Mouse (Mus musculus): ENCODE measurements around the gene Pafah1b1. TPM values are rescaled to one million over a fixed set of nuclear protein-coding genes. Genes with fewer than 3 reads are reported as not detected.

The Pafah1b1 gene
- total RNA-seq, 2 experiments from 2014 or later = 200 to 201 TPM

GRCm38 (mm10) chr11:74666776-74667581, 57.5 kb downstream of the Pafah1b1 start:
- no peak for DNase-seq
- intact Hi-C loops (cut with DNase I) = no loop called here

DNA sequence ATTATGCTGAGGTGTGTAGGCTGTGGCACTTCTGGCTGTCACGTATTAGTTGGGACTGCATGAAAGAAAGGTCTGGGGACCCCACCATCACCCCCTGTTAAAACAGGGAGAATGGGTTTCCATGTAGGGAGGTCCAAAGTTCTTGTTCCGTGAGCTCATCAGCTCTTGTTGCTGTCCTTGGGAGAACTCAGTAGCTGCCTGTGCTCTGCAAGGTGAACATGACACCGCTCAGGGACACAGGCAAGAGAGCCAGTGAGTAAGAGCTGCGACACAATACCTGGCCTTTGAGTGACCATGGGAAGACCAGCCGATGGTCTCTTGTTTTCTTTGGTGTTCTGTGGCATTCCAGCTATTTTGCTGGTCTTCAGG, 58.2 kb downstream of the Pafah1b1 start:
- intact Hi-C loops (cut with DNase I) = no loop called here
- DNase-seq = no peak

DNA sequence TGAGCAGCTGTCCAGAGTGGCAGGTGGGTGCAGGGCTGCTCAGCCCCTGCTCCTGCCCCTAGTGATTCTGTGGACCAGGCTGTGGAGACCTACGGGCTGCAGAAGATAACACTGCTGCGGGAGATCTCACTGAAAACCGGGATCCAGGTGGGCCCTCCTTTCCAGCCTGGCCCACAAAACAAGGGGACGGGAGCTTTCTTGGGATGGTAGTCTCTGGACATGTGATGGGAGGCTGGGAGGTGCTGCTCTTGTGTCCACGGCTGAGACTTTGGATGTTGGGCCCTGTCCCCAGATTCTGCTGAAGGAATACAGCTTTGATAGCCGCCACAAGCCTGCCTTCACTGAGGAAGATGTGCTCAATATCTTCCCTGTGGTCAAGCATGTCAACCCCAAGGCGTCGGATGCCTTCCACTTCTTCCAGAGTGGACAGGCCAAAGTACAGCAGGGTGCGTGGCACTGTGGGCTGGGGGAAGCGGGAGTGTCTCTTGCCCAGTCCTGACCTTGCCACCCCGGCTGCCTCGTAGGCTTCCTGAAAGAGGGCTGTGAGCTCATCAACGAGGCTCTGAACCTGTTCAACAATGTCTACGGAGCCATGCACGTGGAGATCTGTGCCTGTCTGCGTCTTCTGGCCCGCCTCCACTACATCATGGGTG, 58.7 kb downstream of the Pafah1b1 start:
- no peak for DNase-seq
- intact Hi-C loops (cut with DNase I) = no loop called here

DNA sequence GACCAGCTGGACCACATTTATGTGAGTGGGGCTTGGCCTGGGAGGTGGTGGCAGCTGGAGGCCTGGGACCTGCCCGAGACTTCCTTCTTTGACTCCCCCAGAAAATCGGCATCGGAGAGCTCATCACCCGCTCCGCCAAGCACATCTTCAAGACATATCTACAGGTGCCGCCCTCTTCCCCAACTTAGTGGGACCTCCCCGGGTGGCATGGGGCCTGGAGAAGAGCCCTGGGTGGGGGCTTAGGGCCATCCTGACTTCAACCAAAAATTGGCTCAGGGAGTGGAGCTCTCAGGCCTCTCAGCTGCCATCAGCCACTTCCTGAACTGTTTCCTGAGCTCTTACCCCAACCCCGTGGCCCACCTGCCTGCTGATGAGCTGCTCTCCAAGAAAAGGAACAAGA, 59.6 kb downstream of the Pafah1b1 start:
- DNase-seq = no peak
- intact Hi-C loops (cut with DNase I) = no loop called here

- intact Hi-C loops (cut with DNase I) = no loop called here
- no peak for DNase-seq
Observed at GRCm38 (mm10) chr11:74664279-74664678, 60.2 kb downstream of the Pafah1b1 start.

GRCm38 (mm10) chr11:74662221-74662620, 62.2 kb downstream of the Pafah1b1 start:
- DNase-seq = no peak
- intact Hi-C loops (cut with DNase I) = no loop called here

- DNase-seq = no peak
- intact Hi-C loops (cut with DNase I) = no loop called here
Observed at GRCm38 (mm10) chr11:74661641-74662040, 62.8 kb downstream of the Pafah1b1 start.

DNA sequence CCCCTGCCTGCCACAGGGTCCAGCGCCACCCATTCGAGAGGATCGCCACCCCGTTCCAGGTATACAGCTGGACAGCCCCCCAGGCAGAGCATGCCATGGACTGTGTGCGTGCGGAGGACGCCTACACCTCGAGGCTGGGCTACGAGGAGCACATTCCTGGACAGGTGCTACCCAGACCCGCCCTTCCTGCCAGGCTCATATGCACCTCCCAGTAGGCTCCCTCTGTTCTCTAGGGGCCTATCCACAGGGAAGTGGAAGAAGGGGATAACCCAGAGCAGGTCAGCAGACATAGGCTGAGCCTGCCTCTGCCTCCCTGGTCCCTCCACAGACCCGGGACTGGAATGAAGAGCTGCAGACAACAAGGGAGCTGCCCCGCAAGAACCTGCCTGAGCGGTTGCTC, 64.1 kb downstream of the Pafah1b1 start:
- intact Hi-C loops (cut with DNase I) = no loop called here
- no peak for DNase-seq

DNA sequence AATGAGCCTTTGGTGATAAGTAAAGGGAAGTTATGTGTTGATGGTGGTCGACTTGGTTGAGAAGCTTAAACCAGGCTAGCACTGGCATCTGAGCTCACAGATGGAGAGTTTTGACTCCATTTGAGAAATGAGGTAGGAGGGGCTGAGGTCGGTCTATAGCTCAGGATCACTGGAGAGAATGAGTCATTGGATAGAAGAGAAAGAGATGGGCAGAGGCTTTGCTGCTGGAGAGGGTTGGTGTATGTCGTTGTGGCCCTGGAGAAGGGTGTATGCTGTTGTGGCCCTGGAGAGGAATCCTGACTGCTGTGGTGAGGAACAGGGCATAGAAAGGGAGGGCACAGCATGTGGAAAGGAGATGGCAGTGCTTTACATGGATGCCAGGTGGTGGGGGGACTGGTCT, 68.5 kb downstream of the Pafah1b1 start:
- no peak for DNase-seq

DNA sequence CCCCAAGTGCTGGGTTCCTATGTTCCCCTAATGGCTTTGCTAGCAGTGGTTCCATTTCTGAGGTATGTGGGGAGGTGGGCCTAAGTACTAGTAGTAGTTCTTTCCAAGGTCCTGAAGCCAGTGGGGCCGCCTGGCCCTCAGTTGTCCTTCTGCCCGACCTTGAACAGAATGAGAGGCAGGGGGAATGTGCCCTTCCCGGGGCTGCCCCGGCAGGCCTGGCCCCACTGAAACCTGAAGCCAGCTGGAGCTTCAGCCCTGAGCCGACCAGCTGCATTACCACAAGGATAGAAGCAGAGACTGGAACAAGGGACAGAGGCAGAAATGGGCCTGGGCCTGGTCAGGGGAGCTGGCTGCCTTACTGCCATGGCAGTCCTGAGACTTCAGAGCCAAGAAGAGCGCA, 71.1 kb downstream of the Pafah1b1 start:
- intact Hi-C loops (cut with DNase I) = loop anchor here (5.0 kb wide), 1 partner anchor 34 kb away; no protein-coding TSS in a partner anchor

More for the DNA sequence above, 68.5 kb downstream of the Pafah1b1 start:
- intact Hi-C loops (cut with DNase I) = no loop called here

GRCm38 (mm10) chr11:74652791-74653191, 71.7 kb downstream of the Pafah1b1 start:
- intact Hi-C loops (cut with DNase I) = loop anchor here (5.0 kb wide), 1 partner anchor 35 kb away; no protein-coding TSS in a partner anchor
- peak; percentile 57 to 60 for DNase-seq

More for the DNA sequence above, 71.1 kb downstream of the Pafah1b1 start:
- DNase-seq = peak; percentile 38 to 45

- intact Hi-C loops (cut with DNase I) = loop anchor here (5.0 kb wide), 1 partner anchor 37 kb away; no protein-coding TSS in a partner anchor
- no peak for DNase-seq
Observed at GRCm38 (mm10) chr11:74650576-74651100, 73.8 kb downstream of the Pafah1b1 start.

DNA sequence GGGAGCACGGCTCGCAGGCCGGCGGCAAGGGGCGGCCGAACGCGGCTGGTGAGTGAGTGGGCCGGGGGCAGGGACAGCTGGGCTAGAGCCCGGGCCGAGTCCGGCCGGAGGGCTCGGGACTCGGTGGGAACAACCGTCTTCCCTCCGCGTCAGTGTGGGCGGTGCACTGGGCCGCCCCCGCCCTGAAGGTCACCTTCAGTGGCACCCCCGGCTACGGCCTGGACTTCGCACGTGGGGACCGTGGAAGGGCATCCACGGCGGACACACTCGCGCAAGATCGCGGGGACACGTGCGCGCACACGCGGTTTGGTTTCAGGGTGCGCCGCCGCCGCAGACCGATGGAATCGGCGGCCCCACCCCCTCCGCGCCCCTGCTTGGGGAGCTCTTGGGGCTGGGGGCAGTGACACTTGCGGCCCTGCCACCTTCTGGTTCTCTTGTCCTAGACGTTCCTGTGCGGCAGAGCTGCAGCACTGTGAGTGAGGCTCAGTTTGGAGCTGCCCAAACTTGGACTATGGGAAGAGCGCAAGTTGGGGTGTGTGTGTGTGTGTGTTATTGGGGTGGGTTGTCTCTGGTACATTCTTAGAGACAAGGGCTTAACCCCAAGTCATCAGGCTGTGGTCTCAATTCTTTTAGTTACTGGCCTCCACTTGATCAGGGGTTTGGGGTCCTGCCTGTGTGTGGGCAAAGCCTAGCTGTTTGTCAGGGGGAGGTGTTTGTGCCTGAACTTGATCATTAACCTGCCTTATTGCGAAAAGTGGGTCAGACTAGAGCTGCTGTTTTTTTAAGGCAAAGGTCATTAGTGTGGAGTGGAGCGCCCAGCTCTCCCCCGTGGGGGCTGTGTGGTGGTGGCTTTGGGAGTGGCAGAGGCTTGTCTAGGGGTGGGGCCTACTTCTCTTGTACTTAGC, 74.6 kb downstream of the Pafah1b1 start:
- intact Hi-C loops (cut with DNase I) = loop anchor here (2.0 to 5.0 kb wide), 2 partner anchors 37 to 73 kb away; no protein-coding TSS in a partner anchor
- DNase-seq = no peak

DNA sequence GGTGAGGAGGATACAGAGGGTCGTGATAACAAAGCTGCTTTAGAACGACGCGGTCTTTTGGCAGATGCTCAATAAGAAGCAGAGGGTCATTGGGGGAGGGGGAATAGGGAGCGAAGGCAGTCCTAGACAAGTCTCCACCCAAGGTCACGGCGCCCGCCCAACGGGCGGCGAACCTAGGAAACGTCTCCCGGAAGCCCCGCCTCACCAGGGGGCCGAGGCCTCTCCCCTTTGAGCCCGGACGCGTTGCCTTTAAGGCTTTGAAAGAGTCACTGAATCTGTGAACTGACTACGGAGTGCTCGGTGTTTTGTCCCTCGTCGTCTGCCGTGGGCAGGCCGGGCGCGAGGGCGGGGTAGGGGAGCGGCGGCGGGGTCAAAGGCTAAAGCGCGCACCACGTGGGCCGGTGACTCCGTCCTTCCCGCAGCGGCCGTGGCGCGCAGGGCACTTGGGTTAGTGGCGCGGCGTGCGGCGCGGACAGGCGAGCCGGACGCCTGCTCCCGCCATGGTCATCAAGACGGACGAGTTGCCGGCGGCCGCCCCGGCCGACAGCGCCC, 75.3 kb downstream of the Pafah1b1 start, which contains the start of gene Cluh:
Gene Cluh, plus strand, starts transcription at position 401 of the 552 bp plus-strand sequence.
- intact Hi-C loops (cut with DNase I) = loop anchor here (2.0 kb wide), 1 partner anchor 74 kb away; no protein-coding TSS in a partner anchor
- peak; percentile 98 for DNase-seq

GRCm38 (mm10) chr11:74648676-74649075, 75.8 kb downstream of the Pafah1b1 start:
- intact Hi-C loops (cut with DNase I) = loop anchor here (2.0 kb wide), 1 partner anchor 74 kb away; no protein-coding TSS in a partner anchor
- no peak for DNase-seq

- no peak for DNase-seq
- intact Hi-C loops (cut with DNase I) = loop anchor here (2.0 kb wide), 1 partner anchor 75 kb away; no protein-coding TSS in a partner anchor
Observed at GRCm38 (mm10) chr11:74647966-74648365, 76.5 kb downstream of the Pafah1b1 start.

DNA sequence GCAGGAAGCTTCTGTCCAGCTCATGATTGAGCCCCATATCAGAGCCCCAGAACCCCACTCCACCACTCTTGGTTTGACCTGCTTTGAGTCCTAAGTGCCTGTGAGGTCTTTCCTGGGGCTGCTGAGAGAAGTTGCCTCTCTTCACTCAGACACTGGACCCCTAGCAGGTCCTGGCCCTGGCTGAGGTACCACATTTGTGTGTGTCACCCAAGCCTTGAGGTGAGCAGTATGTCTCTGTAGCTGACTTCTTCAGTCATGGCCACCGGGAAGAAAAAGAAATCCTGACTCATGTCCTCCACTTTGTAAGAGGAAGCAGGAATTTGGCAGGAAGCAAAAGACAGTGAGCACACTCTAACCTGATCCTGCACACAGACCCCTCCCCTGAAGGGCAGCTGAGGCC, 84.8 kb downstream of the Pafah1b1 start:
- DNase-seq = no peak
- intact Hi-C loops (cut with DNase I) = loop anchor here (5.0 to 10.0 kb wide), 2 partner anchors 133 to 205 kb away; partner anchors contain the start of gene Mettl16

GRCm38 (mm10) chr11:74638791-74639411, 85.6 kb downstream of the Pafah1b1 start:
- intact Hi-C loops (cut with DNase I) = loop anchor here (5.0 to 10.0 kb wide), 2 partner anchors 133 to 206 kb away; partner anchors contain the start of gene Mettl16
- DNase-seq = peak in 1 of 2 experiments; percentile 23
